Mouse (Mus musculus) MEL (cell line): Measurements from ENCODE around the gene Nars2. TPM values are rescaled to one million over a fixed set of nuclear protein-coding genes. Genes with fewer than 3 reads are reported as not detected.

Experiments used
- DNase-seq: peaks from one replicate; pipeline ENCODE4 v3.0.0; 2011; ENCODE audit warnings: low read depth, low spot score
- H3K27ac ChIP-seq: 2 replicates; pipeline ENCODE4 v1.5.1; 2012; ENCODE audit warnings: low read depth, mild to moderate bottlenecking, control low read depth, low read length, moderate library complexity; ENCODE audit not compliant: control insufficient read depth
- H3K27me3 ChIP-seq, 2 experiments: fragments of 150-350 bp in 1 of 2; sonication (generic) in 1 of 2; 2 replicates each; pipeline ENCODE4 v1.6.1; 2012; ENCODE audit warnings: low read length in 2 of 2, mild to moderate bottlenecking in 2 of 2, improper control_type of control experiment in 1 of 2, moderate library complexity in 1 of 2; ENCODE audit not compliant: insufficient read depth in 2 of 2, control insufficient read depth in 1 of 2
- H3K36me3 ChIP-seq, 2 experiments: 2 replicates each; pipeline ENCODE4 v1.6.1; 2012 to 2014; ENCODE audit warnings: low read length in 2 of 2, improper control_type of control experiment in 1 of 2, inconsistent platforms in 1 of 2, mild to moderate bottlenecking in 1 of 2; ENCODE audit not compliant: insufficient read depth in 2 of 2, control insufficient read depth in 1 of 2
- H3K4me1 ChIP-seq, 2 experiments: fragments of 150-350 bp in 1 of 2; sonication (generic) in 1 of 2; 2 replicates each; pipeline ENCODE4 v1.6.1; 2012; ENCODE audit warnings: low read length in 2 of 2, improper control_type of control experiment in 1 of 2, mild to moderate bottlenecking in 1 of 2; ENCODE audit not compliant: insufficient read depth in 2 of 2, control insufficient read depth in 1 of 2
- H3K4me3 ChIP-seq, 2 experiments: fragments of 150-350 bp in 1 of 2; sonication (generic) in 1 of 2; 2 replicates each; pipeline ENCODE4 v1.5.1; 2012; ENCODE audit warnings: low read depth in 2 of 2, low read length in 2 of 2, mild to moderate bottlenecking in 2 of 2, moderate library complexity in 2 of 2, control low read depth in 1 of 2, improper control_type of control experiment in 1 of 2; ENCODE audit not compliant: control insufficient read depth in 1 of 2, insufficient read depth in 1 of 2
- H3K79me2 ChIP-seq: 2 replicates; pipeline ENCODE4 v1.6.1; 2012; ENCODE audit warnings: mild to moderate bottlenecking, low read length, moderate library complexity; ENCODE audit not compliant: control insufficient read depth, poor library complexity, insufficient read depth
- H3K9ac ChIP-seq: 2 replicates; pipeline ENCODE4 v1.6.1; 2012; ENCODE audit warnings: low read depth, mild to moderate bottlenecking, control low read depth, low read length, moderate library complexity; ENCODE audit not compliant: control insufficient read depth, poor library complexity, severe bottlenecking
- H3K9me3 ChIP-seq: fragments of 150-350 bp; sonication (generic); replicated peaks from 2 replicates; pipeline ENCODE4 v1.6.1; 2012; ENCODE audit warnings: mild to moderate bottlenecking, low read length, improper control_type of control experiment, moderate library complexity; ENCODE audit not compliant: insufficient read depth
- CHD2 ChIP-seq: IDR thresholded peaks from 2 replicates; pipeline ENCODE4 v1.6.1; 2011; ENCODE audit warnings: low read length, improper control_type of control experiment
- CTCF ChIP-seq, 3 experiments: IDR thresholded peaks in 2 of 3; conservative IDR thresholded peaks in 1 of 3; 2 replicates each; pipeline ENCODE4 v1.5.1; 2011 to 2012; ENCODE audit warnings: low read length in 3 of 3, low read depth in 2 of 3, mild to moderate bottlenecking in 2 of 3, improper control_type of control experiment in 1 of 3, inconsistent platforms in 1 of 3, mixed read lengths in 1 of 3, moderate library complexity in 1 of 3; ENCODE audit not compliant: control insufficient read depth in 1 of 3, insufficient read depth in 1 of 3, poor library complexity in 1 of 3, severe bottlenecking in 1 of 3
- E2F4 ChIP-seq: IDR thresholded peaks from 2 replicates; pipeline ENCODE4 v1.6.1; 2011; ENCODE audit warnings: low read depth, low read length, improper control_type of control experiment, borderline replicate concordance
- ELF1 ChIP-seq: IDR thresholded peaks from 2 replicates; pipeline ENCODE4 v1.6.1; 2014; ENCODE audit warnings: low read depth, mild to moderate bottlenecking, inconsistent platforms, low read length, improper control_type of control experiment, moderate library complexity
- ETS1 ChIP-seq: IDR thresholded peaks from 2 replicates; pipeline ENCODE4 v1.6.1; 2012; ENCODE audit warnings: low read depth, mild to moderate bottlenecking, inconsistent platforms, low read length, improper control_type of control experiment, moderate library complexity
- HCFC1 ChIP-seq: IDR thresholded peaks from 2 replicates; pipeline ENCODE4 v1.6.1; 2012; ENCODE audit warnings: low read depth, mild to moderate bottlenecking, inconsistent platforms, low read length, improper control_type of control experiment, moderate library complexity
- JUND ChIP-seq: IDR thresholded peaks from 2 replicates; pipeline ENCODE4 v1.6.1; 2011; ENCODE audit warnings: low read depth, mild to moderate bottlenecking, improper control_type of control experiment, low read length
- KAT2A ChIP-seq: conservative IDR thresholded peaks from 2 replicates; pipeline ENCODE4 v1.6.1; 2012; ENCODE audit warnings: low read depth, low read length, improper control_type of control experiment, inconsistent platforms
- MAX ChIP-seq: IDR thresholded peaks from 2 replicates; pipeline ENCODE4 v1.6.1; 2011; ENCODE audit warnings: low read length, improper control_type of control experiment
- MAZ ChIP-seq: IDR thresholded peaks from 2 replicates; pipeline ENCODE4 v1.6.1; 2012; ENCODE audit warnings: low read depth, mild to moderate bottlenecking, inconsistent platforms, low read length, improper control_type of control experiment
- MXI1 ChIP-seq: IDR thresholded peaks from 2 replicates; pipeline ENCODE4 v1.6.1; 2011; ENCODE audit warnings: mild to moderate bottlenecking, low read depth, low read length, improper control_type of control experiment
- MYC ChIP-seq: IDR thresholded peaks from 2 replicates; pipeline ENCODE4 v1.6.1; 2011; ENCODE audit warnings: low read depth, mild to moderate bottlenecking, low read length, improper control_type of control experiment, moderate library complexity
- NELFE ChIP-seq: IDR thresholded peaks from 2 replicates; pipeline ENCODE4 v1.6.1; 2011; ENCODE audit warnings: low read depth, low read length, improper control_type of control experiment
- NRF1 ChIP-seq: IDR thresholded peaks from 2 replicates; pipeline ENCODE4 v1.6.1; 2014; ENCODE audit warnings: low read depth, mild to moderate bottlenecking, inconsistent platforms, low read length, improper control_type of control experiment, moderate library complexity; ENCODE audit not compliant: poor library complexity, insufficient read depth, severe bottlenecking
- POLR2A ChIP-seq, 2 experiments: IDR thresholded peaks; 2 replicates each; pipeline ENCODE4 v1.6.1; 2011 to 2012; ENCODE audit warnings: low read length in 2 of 2, mild to moderate bottlenecking in 2 of 2, control low read depth in 1 of 2, improper control_type of control experiment in 1 of 2, low read depth in 1 of 2, moderate library complexity in 1 of 2; ENCODE audit not compliant: control insufficient read depth in 1 of 2, insufficient read depth in 1 of 2, poor library complexity in 1 of 2
- POLR2AphosphoS2 ChIP-seq: IDR thresholded peaks from 2 replicates; pipeline ENCODE4 v1.6.1; 2011; ENCODE audit warnings: low read length, improper control_type of control experiment
- POLR2AphosphoS5 ChIP-seq: IDR thresholded peaks from 2 replicates; pipeline ENCODE4 v1.6.1; 2012; ENCODE audit warnings: low read depth, borderline replicate concordance, mild to moderate bottlenecking, inconsistent platforms, low read length, moderate library complexity, mixed read lengths
- RCOR1 ChIP-seq: IDR thresholded peaks from 2 replicates; pipeline ENCODE4 v1.6.1; 2012; ENCODE audit warnings: low read depth, mild to moderate bottlenecking, inconsistent platforms, low read length, improper control_type of control experiment
- SIN3A ChIP-seq: IDR thresholded peaks from 2 replicates; pipeline ENCODE4 v1.6.1; 2012; ENCODE audit warnings: low read length, improper control_type of control experiment, inconsistent platforms
- SMC3 ChIP-seq: IDR thresholded peaks from 2 replicates; pipeline ENCODE4 v1.6.1; 2011; ENCODE audit warnings: low read depth, low read length, improper control_type of control experiment
- TBP ChIP-seq: IDR thresholded peaks from 2 replicates; pipeline ENCODE4 v1.8.0; 2011; ENCODE audit warnings: low read depth, low read length, improper control_type of control experiment
- TCF12 ChIP-seq: IDR thresholded peaks from 2 replicates; pipeline ENCODE4 v1.6.1; 2014; ENCODE audit warnings: low read depth, mild to moderate bottlenecking, inconsistent platforms, low read length, improper control_type of control experiment, moderate library complexity
- USF1 ChIP-seq: IDR thresholded peaks from 2 replicates; pipeline ENCODE4 v1.6.1; 2014; ENCODE audit warnings: low read depth, mild to moderate bottlenecking, inconsistent platforms, low read length, improper control_type of control experiment, moderate library complexity
- ZC3H11A ChIP-seq: IDR thresholded peaks from 2 replicates; pipeline ENCODE4 v1.6.1; 2012; ENCODE audit warnings: low read depth, mild to moderate bottlenecking, inconsistent platforms, low read length, improper control_type of control experiment
- ZKSCAN1 ChIP-seq: IDR thresholded peaks from 2 replicates; pipeline ENCODE4 v1.6.1; 2012; ENCODE audit warnings: low read depth, mild to moderate bottlenecking, inconsistent platforms, low read length, improper control_type of control experiment, moderate library complexity
- ZMIZ1 ChIP-seq: IDR thresholded peaks from 2 replicates; pipeline ENCODE4 v1.6.1; 2012; ENCODE audit warnings: low read depth, mild to moderate bottlenecking, inconsistent platforms, low read length, improper control_type of control experiment, moderate library complexity
- polyA plus RNA-seq, 2 experiments: library from polyadenylated mRNA; stranded (reverse) in 1 of 2; unstranded in 1 of 2; fragments of >175 nt in 1 of 2; fragments of >200 nt in 1 of 2; gene quantifications; 2 replicates each; pipeline versions ENCODE4 v1.2.1 to v1.2.4; 2012; ENCODE audit warnings: low replicate concordance in 2 of 2, low read depth in 1 of 2; ENCODE audit not compliant: insufficient read length in 2 of 2, insufficient read depth in 1 of 2, missing spikeins in 1 of 2
- total RNA-seq: library from RNA; depleted of rRNA; stranded (reverse); fragments of 300-350 nt; gene quantifications from 2 replicates; pipeline ENCODE4 v1.2.3, GENCODE M21; 2012; rRNA removed

Gene Nars2
- total RNA-seq (12.7 and 14.7 TPM in 2 replicates), polyA plus RNA-seq (10 to 100 TPM in 1 of 2 experiments, not detected in 1; 22.9 TPM)

DNA sequence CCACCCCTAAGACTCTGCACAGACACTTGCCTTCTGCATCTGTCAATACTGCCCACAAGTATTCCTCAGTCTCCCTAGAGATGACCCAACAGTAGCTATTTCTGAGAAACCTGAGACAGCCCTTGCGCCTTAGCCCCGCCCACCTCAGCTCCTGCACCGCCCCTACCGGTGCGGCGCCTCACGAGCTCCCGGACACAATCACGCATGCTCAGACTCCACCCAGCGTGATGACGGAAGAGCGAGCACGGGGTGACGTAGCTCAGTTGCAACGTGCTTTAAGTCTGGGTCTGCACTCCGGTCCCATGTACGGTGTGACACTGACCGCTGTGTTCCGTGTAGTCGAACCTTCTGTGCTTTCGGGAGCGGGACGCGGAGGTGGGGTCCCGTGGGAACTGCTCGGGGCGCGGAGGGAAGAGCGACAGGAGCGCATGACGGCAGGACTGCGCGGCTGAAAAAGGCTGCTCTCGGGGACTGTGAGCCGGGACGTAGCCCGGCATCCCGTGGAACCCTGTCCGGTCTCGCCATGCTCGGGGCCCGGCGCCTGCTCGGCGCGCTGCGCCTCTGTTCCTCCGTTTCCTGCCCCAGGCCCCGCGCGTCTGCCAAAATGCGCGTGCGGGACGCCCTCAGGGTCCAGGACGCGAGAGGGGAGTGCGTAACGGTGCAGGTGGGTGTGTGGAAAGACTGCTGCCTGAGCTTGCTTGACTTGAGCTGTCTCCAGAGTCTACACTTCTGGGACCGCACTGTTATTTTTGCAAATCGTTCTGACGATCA is at the start of gene Nars2:
TSS of gene Nars2 (plus strand) at position 225 of the 771 bp plus-strand sequence.
- Histone ChIP-seq H3K4me3 (peak within 1 kb of the TSS; percentile 79 to 91), H3K4me1 (peaks cover 5 to 8% of the 10 kb centered on the region in 2 experiments; a peak in 3 of 4 replicates), H3K36me3 (peaks cover 5 to 12% of the 10 kb centered on the region in 2 experiments; a peak in 3 of 4 replicates), H3K9me3 (no peaks in the 10 kb centered on the region), H3K27ac (peak within 1 kb of the TSS; percentile 41), H3K9ac (peak within 1 kb of the TSS; percentile 90), H3K27me3 (no peaks in the 10 kb centered on the region), H3K79me2 (peaks cover 15% of the 10 kb centered on the region)
- peak; percentile 89 for TF ChIP-seq SIN3A
- peak; percentile 95 for TF ChIP-seq ZMIZ1
- no peak for TF ChIP-seq ZKSCAN1
- peak; percentile 47; the same call in 1 of the 2 replicates for TF ChIP-seq ETS1
- TF ChIP-seq HCFC1, result peak; percentile 76
- TF ChIP-seq ELF1, result peak; percentile 64; the same call in 1 of the 2 replicates
- peak; percentile 66 for TF ChIP-seq TCF12
- TF ChIP-seq POLR2A (IDR thresholded peaks at IDR 0.05; ENCODE audit: control insufficient read depth in 1 of 2, insufficient read depth in 1 of 2, low read depth in 1 of 2, low read length in 2 of 2, poor library complexity in 1 of 2), result peak; percentile 91 to 98
- TF ChIP-seq TBP, result peak; percentile 86
- TF ChIP-seq MYC, result peak; percentile 94
- TF ChIP-seq NRF1, result peak; percentile 71
- no peak for TF ChIP-seq JUND
- TF ChIP-seq POLR2AphosphoS2, result peak; percentile 98
- TF ChIP-seq POLR2AphosphoS5, result no peak
- TF ChIP-seq MXI1, result peak; percentile 92
- 0 out of 2 replicates have a peak, but pooled peaks have one; percentile 13 for TF ChIP-seq USF1
- no peak for TF ChIP-seq RCOR1
- peak; percentile 86 for TF ChIP-seq MAX
- TF ChIP-seq NELFE, result peak; percentile 99
- peak; percentile 98 for DNase-seq

DNA sequence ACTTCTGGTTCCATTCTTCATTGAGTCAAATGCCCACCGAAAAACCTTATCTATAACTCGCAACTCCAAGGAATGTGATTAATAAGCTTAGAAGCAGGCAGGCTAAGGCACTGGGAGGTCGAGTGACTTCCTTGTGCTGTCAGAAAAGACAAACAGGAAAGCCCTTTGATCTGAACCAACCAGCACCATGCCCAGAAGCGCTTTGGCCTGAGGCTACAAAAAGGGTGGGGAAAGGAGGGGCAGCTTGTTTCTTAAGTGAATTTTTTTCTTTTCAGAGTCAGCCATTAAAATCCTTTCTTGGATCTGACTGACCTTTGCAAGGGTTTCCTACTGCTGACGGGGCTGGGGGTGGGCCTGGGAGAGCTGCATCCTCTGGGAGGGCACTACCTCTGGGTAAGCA is 49.1 kb upstream of the Nars2 start:
- TF ChIP-seq MAX (no peak), RCOR1 (no peak), ZC3H11A (no peak), CHD2 (no peak), TBP (no peak), JUND (no peak), ZKSCAN1 (no peak), KAT2A (no peak), SMC3 (no peak), ETS1 (no peak), CTCF (IDR thresholded peaks at IDR 0.05 in 2 of 3, conservative IDR thresholded peaks at IDR 0.05 in 1 of 3; ENCODE audit: control insufficient read depth in 1 of 3, insufficient read depth in 1 of 3, low read depth in 2 of 3, low read length in 3 of 3, poor library complexity in 1 of 3, severe bottlenecking in 1 of 3) (no peak), E2F4 (no peak), MAZ (no peak), MYC (no peak), NRF1 (no peak), NELFE (no peak)

More for the DNA sequence above, 49.1 kb upstream of the Nars2 start:
- no peak for DNase-seq
- H3K27ac ChIP-seq, result no peak overlapping the region
- H3K9ac ChIP-seq, result no peak overlapping the region
- H3K4me3 ChIP-seq, result no peak overlapping the region
- no peaks in the 10 kb centered on the region for H3K79me2 ChIP-seq
- H3K36me3 ChIP-seq, result no peaks in the 10 kb centered on the region
- H3K27me3 ChIP-seq, result no peaks in the 10 kb centered on the region
- no peaks in the 10 kb centered on the region for H3K9me3 ChIP-seq
- no peaks in the 10 kb centered on the region for H3K4me1 ChIP-seq
